Mouse (Mus musculus): Measurements from ENCODE around the gene Ptpra. TPM values are rescaled to one million over a fixed set of nuclear protein-coding genes. Genes with fewer than 3 reads are reported as not detected.

Gene Ptpra
- polyA plus RNA-seq, 1 experiment from 2014 or later, result 86.3 TPM

GRCm38 (mm10) chr2:130595596-130595995 is 145.5 kb downstream of the Ptpra start:
- H3K4me3 ChIP-seq, result no peak overlapping the region
- H3K4me1 ChIP-seq (replicated peaks), result peaks cover 4% of the 10 kb centered on the region; the same call in 1 of the 2 replicates
- peaks cover 62% of the 10 kb centered on the region for H3K36me3 ChIP-seq
- no peaks in the 10 kb centered on the region for H3K27me3 ChIP-seq (replicated peaks)
- WGBS, result 63% methylated on average over 1 of the region's 1 CpGs
- no peak overlapping the region for H3K27ac ChIP-seq (ENCODE audit: poor library complexity, severe bottlenecking)
- no peaks in the 10 kb centered on the region for H3K9me3 ChIP-seq (replicated peaks)
- ATAC-seq (ENCODE audit: insufficient number of reproducible peaks, low FRiP score), result no peak
- no peak overlapping the region for H3K9ac ChIP-seq
- H3K4me2 ChIP-seq, result no peak overlapping the region

- Histone ChIP-seq H3K4me2 (no peak overlapping the region), H3K9me3 (replicated peaks) (no peaks in the 10 kb centered on the region), H3K27ac (ENCODE audit: poor library complexity, severe bottlenecking) (no peak overlapping the region), H3K4me3 (no peak overlapping the region), H3K36me3 (peaks cover 60% of the 10 kb centered on the region), H3K9ac (no peak overlapping the region), H3K27me3 (replicated peaks) (no peaks in the 10 kb centered on the region), H3K4me1 (replicated peaks) (peaks cover 4% of the 10 kb centered on the region; the same call in 1 of the 2 replicates)
- WGBS, result 10% methylated on average over 1 of the region's 1 CpGs
- ATAC-seq (ENCODE audit: insufficient number of reproducible peaks, low FRiP score), result no peak
Observed at GRCm38 (mm10) chr2:130597601-130598010, 147.5 kb downstream of the Ptpra start.

GRCm38 (mm10) chr2:130598399-130598798 is 148.3 kb downstream of the Ptpra start:
- no peaks in the 10 kb centered on the region for H3K9me3 ChIP-seq (replicated peaks)
- no peak overlapping the region for H3K4me2 ChIP-seq
- H3K4me3 ChIP-seq, result no peak overlapping the region
- H3K4me1 ChIP-seq (replicated peaks), result peaks cover 4% of the 10 kb centered on the region; the same call in 1 of the 2 replicates
- WGBS, result 64% methylated on average over 3 of the region's 3 CpGs
- no peak overlapping the region for H3K27ac ChIP-seq (ENCODE audit: poor library complexity, severe bottlenecking)
- no peak overlapping the region for H3K9ac ChIP-seq
- peaks cover 64% of the 10 kb centered on the region for H3K36me3 ChIP-seq
- no peaks in the 10 kb centered on the region for H3K27me3 ChIP-seq (replicated peaks)
- no peak for ATAC-seq (ENCODE audit: insufficient number of reproducible peaks, low FRiP score)

GRCm38 (mm10) chr2:130602195-130602594 is 152.1 kb downstream of the Ptpra start:
- 81% methylated on average over 4 of the region's 4 CpGs for WGBS
- H3K27ac ChIP-seq (ENCODE audit: poor library complexity, severe bottlenecking), result no peak overlapping the region
- H3K27me3 ChIP-seq (replicated peaks), result no peaks in the 10 kb centered on the region
- no peaks in the 10 kb centered on the region for H3K9me3 ChIP-seq (replicated peaks)
- no peak overlapping the region for H3K9ac ChIP-seq
- no peaks in the 10 kb centered on the region for H3K4me1 ChIP-seq (replicated peaks)
- no peak overlapping the region for H3K4me3 ChIP-seq
- ATAC-seq (ENCODE audit: insufficient number of reproducible peaks, low FRiP score), result no peak
- no peak overlapping the region for H3K4me2 ChIP-seq
- H3K36me3 ChIP-seq, result peaks cover 56% of the 10 kb centered on the region

Small RNAs within 50 kb of the gene (microRNA-seq; reads per million reads assigned to microRNA genes)
- not detected for gene Gm23876

Other genes starting within 250 kb of the Ptpra start
- gene Nop56, start 175.8 kb upstream of the Ptpra start, polyA plus RNA-seq (2016; fragmentation: Nextera tagmentation; extraction: Ambion mirVana), result 192 and 193 TPM in 2 replicates
- 218 and 221 TPM in 2 replicates for gene Idh3b, start 165.7 kb upstream of the Ptpra start, polyA plus RNA-seq (2016; fragmentation: Nextera tagmentation; extraction: Ambion mirVana)
- 0.91 and 1.2 TPM in 2 replicates for gene Ebf4, start 155.1 kb upstream of the Ptpra start, polyA plus RNA-seq (2016; fragmentation: Nextera tagmentation; extraction: Ambion mirVana)
- 32.2 and 33.3 TPM in 2 replicates for gene Cpxm1, start 52.7 kb upstream of the Ptpra start, polyA plus RNA-seq (2016; fragmentation: Nextera tagmentation; extraction: Ambion mirVana)
- gene Gm28372, start 45.0 kb upstream of the Ptpra start, polyA plus RNA-seq (2016; fragmentation: Nextera tagmentation; extraction: Ambion mirVana), result 0.09 and 0.24 TPM in 2 replicates
- gene 1700020A23Rik, start 45.0 kb upstream of the Ptpra start, polyA plus RNA-seq (2016; fragmentation: Nextera tagmentation; extraction: Ambion mirVana), result not detected in 2 replicates
- not detected in 2 replicates for gene Tmem239, start 43.8 kb upstream of the Ptpra start, polyA plus RNA-seq (2016; fragmentation: Nextera tagmentation; extraction: Ambion mirVana)
- 63.5 and 63.9 TPM in 2 replicates for gene Vps16, start 25.9 kb upstream of the Ptpra start, polyA plus RNA-seq (2016; fragmentation: Nextera tagmentation; extraction: Ambion mirVana)
- 7.5 and 9.0 TPM in 2 replicates for gene Pced1a, start 25.6 kb upstream of the Ptpra start, polyA plus RNA-seq (2016; fragmentation: Nextera tagmentation; extraction: Ambion mirVana)
- 66.9 and 67.2 TPM in 2 replicates for gene Mrps26, start 113.5 kb downstream of the Ptpra start, polyA plus RNA-seq (2016; fragmentation: Nextera tagmentation; extraction: Ambion mirVana)
- gene Oxt, start 125.9 kb downstream of the Ptpra start, polyA plus RNA-seq (2016; fragmentation: Nextera tagmentation; extraction: Ambion mirVana), result not detected in 2 replicates
- gene Avp, start 132.3 kb downstream of the Ptpra start, polyA plus RNA-seq (2016; fragmentation: Nextera tagmentation; extraction: Ambion mirVana), result 0.54 and 0.96 TPM in 2 replicates
- gene Fastkd5, start 179.7 kb downstream of the Ptpra start, polyA plus RNA-seq (2016; fragmentation: Nextera tagmentation; extraction: Ambion mirVana), result 15.6 and 16.1 TPM in 2 replicates
- gene Ubox5, start 179.8 kb downstream of the Ptpra start, polyA plus RNA-seq (2016; fragmentation: Nextera tagmentation; extraction: Ambion mirVana), result 8.8 TPM in 2 replicates
- 1.8 TPM in 2 replicates for gene Lzts3, start 192.5 kb downstream of the Ptpra start, polyA plus RNA-seq (2016; fragmentation: Nextera tagmentation; extraction: Ambion mirVana)
- 44.5 and 46.3 TPM in 2 replicates for gene Ddrgk1, start 214.4 kb downstream of the Ptpra start, polyA plus RNA-seq (2016; fragmentation: Nextera tagmentation; extraction: Ambion mirVana)
- 79.7 and 84.1 TPM in 2 replicates for gene Itpa, start 217.3 kb downstream of the Ptpra start, polyA plus RNA-seq (2016; fragmentation: Nextera tagmentation; extraction: Ambion mirVana)
- gene Slc4a11, start 247.2 kb downstream of the Ptpra start, polyA plus RNA-seq (2016; fragmentation: Nextera tagmentation; extraction: Ambion mirVana), result 0.12 and 0.13 TPM in 2 replicates